Mouse (Mus musculus): ENCODE results near the gene Pde6h.

The Pde6h gene

DNA sequence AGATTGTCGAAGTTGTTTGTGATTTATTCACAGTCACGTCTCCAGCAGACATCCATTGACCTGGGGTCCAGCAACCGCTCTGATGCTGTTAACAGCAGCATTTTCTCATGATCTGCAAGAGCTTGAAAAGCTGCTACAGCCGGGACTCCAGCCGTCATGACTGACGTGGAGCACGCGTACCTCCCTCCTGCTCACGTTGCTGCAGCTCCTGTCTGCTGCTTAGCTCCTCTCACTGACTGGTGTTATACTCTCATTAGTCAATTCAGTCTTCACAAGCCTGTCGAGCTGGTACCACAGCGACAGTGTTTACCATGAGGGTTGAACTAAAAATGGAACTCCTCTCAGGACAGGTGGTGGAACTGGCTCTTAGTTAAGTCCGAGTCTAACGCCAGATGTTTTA is 62.4 kb downstream of the Pde6h start:
- DNase-seq, result no peak

DNA sequence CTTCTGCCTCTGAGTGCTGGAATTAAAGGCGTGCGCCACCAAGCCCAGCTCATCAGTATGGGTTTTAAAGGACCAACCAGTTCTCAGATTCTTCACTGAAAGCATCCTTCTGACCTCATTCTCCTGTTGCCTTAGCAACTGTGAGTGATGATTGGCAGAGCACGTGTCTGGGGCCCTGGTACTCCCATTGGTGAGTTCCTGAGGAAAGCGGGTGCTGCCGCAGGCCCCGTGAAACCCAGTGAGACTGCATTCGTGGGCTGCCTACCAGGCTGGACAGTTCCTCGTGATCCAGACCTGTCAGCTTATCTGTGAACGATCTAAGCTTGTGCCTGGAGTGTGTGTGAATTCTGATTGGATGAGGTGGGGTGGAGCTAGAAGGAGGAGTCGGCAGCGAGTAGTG is 63.1 kb downstream of the Pde6h start:
- no peak for DNase-seq

DNA sequence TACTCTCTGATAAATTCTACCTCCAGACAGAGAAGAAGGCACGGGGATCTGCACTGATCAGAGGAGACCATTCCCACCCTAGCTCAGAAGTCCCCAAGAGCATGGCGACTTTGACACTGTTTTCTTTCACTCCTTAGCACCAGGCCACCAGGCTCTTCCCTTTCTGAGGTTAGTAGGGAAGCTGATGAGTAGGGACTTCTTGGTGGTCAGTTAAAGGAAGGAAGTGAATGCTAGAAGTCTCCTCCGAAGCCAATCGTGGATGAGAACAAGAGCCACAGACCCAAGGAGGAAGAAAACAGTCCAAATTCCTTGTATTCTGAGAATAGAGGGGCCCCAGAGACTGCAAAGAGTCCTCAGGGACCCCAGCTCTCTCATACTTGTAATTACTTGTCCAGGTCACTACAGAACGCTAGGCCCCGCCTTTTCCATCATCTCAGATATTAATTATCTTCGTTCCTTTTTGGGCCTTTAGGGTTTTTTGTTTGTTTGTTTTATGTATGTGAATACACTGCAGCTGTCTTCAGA is 65.0 kb downstream of the Pde6h start:
- no peak for DNase-seq

DNA sequence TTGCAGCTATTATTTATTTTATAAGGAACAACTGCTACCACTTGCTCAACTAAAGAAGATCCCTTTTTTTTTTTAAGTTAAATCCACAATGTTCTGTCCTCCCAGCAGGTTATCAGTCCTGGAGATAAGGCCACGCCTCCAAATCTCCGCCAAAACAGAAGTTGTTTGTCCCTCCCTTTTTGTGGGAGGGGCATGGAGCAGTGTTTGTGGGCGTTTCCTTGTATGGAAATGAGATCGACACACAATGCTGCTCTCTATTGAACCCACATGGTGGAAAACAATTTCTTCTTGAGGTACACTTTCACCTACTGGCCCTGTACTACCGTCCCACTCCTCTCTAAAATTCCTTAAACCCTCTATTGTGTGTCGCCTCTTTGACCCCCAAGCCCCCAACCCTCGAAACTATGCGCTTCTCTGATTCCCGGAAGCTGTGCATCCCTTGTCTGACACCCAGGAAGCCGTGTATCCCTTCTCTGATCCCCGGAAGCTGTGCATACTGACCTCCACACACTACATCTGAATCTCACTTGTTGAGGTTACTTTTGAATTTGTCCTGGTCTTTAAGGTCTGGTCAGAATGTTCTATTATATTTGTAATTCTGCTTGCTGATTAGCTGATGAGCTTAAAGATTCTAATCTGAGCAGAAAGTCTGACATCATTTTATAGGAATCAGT is 66.3 kb downstream of the Pde6h start:
- DNase-seq, result no peak

DNA sequence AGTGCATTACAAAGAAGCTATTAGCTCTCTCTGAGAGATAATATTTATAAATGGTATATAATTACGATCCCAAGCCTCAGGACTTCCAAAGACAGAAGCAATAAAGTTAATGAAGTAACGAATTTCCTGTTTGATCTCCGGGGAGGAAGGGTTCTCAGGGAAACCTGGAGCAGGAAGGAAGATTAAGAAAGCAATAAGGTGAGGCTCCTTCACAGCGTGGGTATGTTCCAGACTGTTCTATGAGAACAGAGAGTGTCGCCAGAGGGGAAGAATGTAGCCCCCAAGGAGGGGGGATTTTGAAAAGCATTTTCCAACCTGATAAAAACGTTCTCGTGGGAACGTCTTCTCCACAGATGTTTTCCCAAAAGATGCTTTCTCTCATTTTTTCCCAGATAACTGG is 66.9 kb downstream of the Pde6h start:
- DNase-seq, result no peak

DNA sequence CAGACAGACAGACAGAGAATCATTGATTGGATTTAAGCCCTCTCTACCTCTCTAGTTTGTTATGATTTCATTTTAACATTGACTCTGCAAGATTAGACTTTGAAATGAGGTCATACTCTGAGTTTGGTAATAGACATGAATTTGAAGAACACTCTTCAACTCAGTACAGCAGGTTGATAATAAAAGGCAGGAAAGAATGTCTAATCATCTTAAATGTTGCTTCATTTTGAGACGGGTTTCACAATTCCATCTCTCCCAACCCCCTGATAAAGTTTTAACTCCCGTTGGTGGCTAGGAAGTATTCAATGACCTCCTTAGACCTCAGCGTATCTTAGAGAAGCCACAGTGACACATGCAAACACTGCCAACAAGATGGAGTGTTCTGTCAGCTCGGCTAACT is 69.9 kb downstream of the Pde6h start:
- no peak for DNase-seq

DNA sequence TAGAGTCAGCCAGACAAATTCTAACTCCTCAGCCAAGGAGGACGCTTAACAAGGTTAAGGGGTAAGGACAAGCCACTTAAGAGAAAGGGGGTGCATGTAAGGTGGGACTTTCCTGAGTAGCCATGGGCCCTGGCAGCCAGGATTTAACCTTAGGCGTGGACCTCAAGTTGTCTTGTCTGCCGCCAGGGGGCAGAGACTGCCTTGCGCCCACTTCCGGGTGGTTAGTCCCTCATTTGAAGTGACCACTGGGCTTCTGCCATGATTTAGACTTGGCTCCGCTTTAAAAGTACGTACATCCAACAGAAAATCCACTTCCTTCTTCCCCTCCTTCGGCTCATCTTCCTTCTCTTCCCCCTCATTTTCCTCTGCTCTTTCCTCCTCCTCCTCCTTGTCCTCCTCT is 71.9 kb downstream of the Pde6h start:
- no peak for DNase-seq

DNA sequence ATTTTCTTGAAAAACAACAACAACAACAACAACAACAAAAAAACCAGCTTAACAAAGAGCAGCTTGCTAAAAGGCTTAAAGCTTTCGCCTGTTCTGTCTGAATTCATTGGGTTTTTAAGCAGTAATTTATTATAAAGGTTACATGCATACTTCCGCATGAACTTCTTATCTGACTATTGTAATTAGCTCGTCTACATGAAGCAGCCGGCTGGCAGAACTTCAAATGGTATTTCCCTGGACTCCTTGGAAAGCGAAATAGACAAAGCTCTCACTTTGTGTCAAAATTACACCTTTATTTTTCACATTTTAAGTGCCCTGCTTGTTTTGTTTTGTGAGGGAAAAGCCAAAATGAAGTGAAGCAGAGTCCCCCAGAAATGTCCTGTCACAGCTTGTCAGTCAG is 72.7 kb downstream of the Pde6h start:
- no peak for DNase-seq

DNA sequence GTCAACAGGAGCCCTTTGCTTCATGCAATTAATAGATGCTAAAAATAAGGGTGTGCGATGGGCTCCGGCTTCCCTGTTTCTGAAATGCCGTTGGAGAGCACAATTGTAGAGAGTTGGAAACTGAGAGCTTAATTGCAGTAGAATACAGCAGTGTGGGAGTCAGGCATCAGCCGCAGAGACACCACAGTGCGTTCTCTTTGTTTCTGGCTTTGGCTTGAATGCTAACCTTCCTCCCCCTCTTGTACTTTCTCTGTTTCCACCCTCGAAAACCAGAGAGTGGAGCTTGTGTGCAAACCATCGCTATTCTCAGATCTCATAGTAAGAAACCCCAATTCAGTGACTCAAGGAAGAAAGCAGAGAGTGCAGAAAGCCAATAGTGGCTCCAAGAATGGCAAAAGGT is 74.5 kb downstream of the Pde6h start:
- no peak for DNase-seq

DNA sequence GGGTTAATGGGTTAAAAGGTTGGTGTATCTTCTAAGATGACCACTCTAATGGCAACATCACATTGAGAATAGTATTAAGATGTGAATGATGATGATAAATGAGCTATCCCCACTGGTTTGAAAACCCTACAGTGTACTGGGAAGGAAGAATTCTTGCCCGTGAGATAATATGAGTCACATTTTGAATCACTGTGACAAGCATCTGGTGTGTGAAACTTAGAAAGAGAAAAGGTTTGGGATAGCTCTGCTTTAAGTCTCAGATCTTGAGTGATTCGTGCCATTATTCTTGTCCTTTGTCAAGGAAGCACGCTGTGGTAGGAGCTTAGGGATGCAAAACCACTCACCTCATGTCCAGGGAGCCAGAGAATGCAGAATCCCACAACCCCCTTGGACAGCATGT is 75.4 kb downstream of the Pde6h start:
- no peak for DNase-seq

DNA sequence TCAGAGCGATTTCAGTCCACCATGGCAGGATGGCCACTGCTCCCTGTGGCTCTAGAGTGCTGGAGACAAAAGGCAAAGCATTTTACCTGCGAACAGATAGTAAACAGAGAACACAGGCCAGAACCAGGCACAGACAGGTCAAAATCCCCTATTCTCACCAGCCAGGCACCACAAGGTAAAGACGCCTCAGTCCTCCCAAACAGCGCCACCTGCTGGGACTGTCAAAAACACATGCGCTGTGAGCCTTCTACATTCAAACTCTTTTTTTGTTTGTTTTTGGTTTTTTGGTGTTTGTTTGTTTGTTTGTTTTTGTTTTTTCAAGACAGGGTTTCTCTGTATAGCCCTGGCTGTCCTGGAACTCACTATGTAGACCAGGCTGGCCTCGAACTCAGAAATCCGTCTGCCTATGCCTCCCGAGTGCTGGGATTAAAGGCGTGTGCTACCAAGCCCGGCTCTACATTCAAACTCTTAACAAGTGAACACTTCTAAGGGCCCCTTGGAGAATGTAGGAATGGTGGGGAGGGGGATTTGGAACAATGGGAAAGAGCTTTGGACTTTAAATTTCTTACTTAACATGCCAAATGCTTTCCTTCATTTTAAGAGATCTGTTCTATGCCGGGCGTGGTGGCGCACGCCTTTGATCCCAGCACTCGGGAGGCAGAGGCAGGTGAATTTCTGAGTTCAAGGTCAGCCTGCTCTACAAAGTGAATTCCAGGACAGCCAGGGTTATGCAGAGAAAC is 76.2 kb downstream of the Pde6h start:
- DNase-seq, result no peak

DNA sequence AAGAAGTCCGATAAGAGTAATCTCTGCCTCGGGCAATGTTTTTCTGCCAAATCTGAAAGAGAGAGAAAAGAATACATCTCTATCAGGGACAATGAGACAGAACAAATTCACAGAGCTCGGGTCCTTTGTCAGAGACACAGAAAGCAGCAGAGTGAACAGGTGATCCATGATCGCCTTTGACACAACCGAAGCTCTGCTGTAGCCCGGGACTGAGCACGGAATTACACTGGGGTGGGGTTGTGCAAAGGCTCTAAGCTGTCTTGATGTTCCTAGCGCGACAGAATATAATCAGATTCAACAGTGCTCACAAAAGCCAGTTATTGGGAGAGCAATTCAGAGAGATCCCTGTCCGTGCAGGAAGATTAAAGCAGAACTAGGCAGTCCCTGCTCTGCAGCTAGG is 77.1 kb downstream of the Pde6h start:
- no peak for DNase-seq

DNA sequence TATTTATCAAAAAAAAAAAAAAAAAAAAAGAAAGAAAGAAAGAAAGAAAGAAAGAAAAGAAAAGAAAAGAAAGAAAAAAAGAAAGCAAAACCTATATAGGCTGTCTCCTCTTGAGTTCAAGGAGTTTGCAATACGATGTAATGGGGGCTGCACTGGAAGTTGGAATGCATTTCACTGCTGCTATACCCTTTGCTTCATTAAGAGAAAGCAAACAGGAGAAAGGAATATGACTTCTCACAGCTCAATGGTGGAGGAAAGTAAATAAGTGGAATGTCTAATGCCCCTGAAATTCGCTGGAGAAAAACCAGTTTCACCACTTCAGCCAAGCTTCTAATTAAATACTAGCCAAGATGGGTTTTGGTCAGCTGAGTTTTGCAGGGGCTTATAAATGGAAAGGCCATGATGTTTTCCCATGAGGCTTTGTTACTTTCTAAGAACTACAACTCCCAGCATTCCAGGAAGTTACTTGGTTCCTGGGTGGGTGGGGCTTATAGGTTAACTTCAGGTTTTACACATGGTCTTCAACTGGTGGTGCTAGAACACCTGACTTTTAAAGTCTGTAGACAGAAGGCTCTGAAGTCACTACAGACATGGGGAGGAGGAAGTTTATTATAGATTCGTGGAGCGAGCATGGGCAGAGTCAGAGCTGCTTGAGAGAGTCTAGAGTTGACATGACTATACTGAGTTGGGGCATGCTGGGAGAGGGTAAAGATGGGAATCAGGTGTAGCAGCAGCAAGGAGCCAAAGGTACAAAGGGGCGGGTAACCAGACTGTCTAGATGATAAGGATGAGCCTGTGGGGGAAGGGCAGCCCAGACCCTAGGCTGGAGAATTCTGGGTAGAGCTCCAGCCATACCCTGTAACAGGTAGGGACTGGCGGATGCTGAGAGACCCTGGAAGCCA is 77.9 kb downstream of the Pde6h start:
- DNase-seq, result no peak

DNA sequence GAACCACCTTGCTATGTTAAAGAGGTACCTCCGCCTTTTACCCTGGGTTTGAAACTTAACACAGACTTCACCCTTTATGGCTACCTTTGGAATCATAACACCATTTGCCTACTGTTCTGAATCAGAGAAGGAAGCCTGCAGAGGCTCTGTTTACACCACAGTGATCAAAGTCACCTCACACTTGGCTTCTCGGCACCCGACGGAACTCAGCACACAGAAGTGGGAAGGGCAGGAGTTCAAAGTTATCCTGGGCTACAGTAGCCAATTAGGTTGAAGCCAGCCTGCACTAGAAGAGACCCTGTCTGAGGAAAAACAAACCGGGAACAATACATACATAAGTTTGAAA is 78.5 kb downstream of the Pde6h start:
- DNase-seq, result no peak

DNA sequence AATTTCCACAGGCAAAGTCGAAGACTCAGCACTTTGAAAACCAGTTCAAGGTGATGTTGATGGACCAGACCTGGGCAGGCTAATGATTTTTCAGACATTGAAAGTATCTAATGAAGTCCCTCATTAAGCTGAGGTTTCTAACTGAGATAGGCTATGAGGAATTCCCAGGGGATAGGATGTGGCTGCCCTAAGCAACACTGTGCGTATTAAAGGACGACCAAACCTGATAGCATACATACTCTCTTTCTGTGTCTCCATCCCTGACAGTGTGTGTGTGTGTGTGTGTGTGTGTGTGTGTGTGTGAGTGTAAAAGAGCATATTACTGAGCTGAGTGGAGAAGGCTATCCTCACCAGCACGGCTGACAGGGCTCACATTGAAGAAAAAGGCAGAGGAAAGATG is 80.7 kb downstream of the Pde6h start:
- no peak for DNase-seq

DNA sequence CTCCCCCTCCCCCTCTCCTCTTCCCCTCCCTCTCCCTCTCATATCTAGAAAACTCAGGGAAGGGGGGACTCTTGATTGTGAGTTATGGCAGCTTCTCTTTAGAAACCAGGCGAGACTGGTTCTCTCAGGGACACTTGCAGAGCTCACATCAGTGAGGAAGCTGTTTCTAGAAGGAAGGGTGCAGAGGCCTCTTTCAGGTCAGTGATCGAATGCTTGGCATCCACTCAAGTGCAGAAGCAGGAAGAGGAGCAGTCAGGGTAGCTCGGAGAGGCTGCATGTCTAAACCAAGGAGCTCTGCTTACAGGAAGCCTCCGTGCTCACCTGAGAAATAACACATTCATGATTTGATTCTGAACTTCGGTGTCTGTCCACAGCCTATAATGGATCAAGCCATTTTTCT is 87.6 kb downstream of the Pde6h start:
- no peak for DNase-seq

DNA sequence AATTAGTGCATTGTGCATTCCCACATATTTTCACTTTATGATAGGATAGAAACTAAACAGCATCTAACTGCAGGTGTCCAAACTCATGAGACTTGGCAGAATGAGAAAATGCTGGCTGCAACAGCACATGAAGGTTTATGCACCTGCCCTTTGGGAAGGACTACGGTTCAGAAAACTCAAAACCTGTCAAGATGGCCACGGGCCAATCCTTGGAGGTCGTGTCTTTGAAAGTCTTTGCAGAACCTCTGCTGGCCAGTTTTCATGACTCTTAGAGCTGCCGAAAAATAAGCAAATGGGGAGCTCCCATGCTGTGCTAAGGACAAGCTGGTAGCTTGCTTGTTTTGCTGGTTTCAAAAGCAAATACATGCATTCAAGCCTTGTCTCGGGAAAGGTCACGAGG is 90.7 kb downstream of the Pde6h start:
- no peak for DNase-seq

DNA sequence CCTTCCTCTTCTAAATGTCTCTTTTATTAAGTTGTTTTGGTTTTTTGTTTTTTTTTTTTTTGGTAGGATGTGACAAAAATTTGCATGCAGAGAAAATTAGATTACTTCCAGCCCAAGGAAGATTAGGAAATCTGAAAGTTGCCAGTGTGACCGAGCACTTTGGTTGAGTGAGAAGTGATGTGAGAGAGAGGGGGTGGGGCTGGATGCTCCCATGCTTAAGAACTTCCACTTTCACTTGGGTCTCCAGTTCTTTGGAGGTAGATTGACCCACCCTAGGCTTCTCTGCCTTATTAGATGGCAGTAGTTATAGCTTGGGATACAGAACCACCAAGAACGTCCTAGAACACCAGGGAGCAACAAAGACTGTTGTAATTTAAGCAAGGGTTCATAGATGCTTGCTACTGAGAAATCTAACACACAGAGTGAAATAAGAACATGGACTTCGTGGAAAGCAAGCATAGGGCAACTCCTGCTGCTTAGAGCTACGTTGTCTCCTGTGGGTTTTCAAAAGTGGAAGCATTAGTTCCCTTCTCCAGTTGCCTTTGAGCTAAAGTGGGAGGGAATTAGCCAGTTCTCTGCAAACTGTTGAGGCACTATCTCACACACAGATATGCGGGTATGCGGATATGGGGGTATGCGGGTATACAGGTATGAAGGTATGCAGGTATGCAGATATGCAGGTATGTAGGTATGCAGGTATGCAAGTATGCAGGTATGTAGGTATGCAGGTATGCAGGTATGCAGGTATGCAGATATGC is 93.8 kb downstream of the Pde6h start:
- no peak for DNase-seq
